Mouse (Mus musculus) left cerebral cortex, postnatal 10 days (tissue): ENCODE measurements around the gene Hist1h3a. TPM values are rescaled to one million over a fixed set of nuclear protein-coding genes. Genes with fewer than 3 reads are reported as not detected.
"Not testable (repeated sequence)": the region's sequence is repeated elsewhere in the genome, so short reads cannot be mapped to it uniquely, and the experiment has no call there.

Experiments
- DNase-seq, 2 experiments: peaks; one replicate each; pipeline ENCODE4 v3.0.0; 2021 to 2022; ENCODE audit warnings: low spot score in 2 of 2, mixed read lengths in 1 of 2; ENCODE audit errors: extremely low spot score in 1 of 2
- intact Hi-C: fragments of 180-260 bp; cut with DNase I; formaldehyde crosslinking; loops from one replicate; pipeline ENCODE4 v1.15.1; 2025
- total RNA-seq, 2 experiments: library from RNA; stranded (reverse); gene quantifications; 2 replicates each; pipeline ENCODE4 v1.2.3; 2021

The Hist1h3a gene
- total RNA-seq, 2 experiments from 2014 or later: 53.3 to 58.4 TPM

- intact Hi-C loops: no loop called here
Observed at GRCm38 (mm10) chr13:23760240-23760971, 1.8 kb downstream of the Hist1h3a start.

GRCm38 (mm10) chr13:23759916-23760239 lies 2.3 kb downstream of the Hist1h3a start:
- intact Hi-C loops: loop anchor here (10.0 kb wide), 1 partner anchor 205 kb away; the partner anchor contains the start of genes Hist1h1d and Hist1h4f
- no peak for DNase-seq

More at GRCm38 (mm10) chr13:23760240-23760971, 1.8 kb downstream of the Hist1h3a start:
- DNase-seq: no peak

- intact Hi-C loops: loop anchor here (10.0 kb wide), 1 partner anchor 205 kb away; the partner anchor contains the start of genes Hist1h1d and Hist1h4f
Observed at GRCm38 (mm10) chr13:23759251-23759771, 2.9 kb downstream of the Hist1h3a start.

GRCm38 (mm10) chr13:23757921-23758320 lies 4.3 kb downstream of the Hist1h3a start:
- no peak for DNase-seq
- intact Hi-C loops: loop anchor here (10.0 kb wide), 1 partner anchor 203 kb away; the partner anchor contains the start of genes Hist1h1d and Hist1h4f

More at GRCm38 (mm10) chr13:23759251-23759771, 2.9 kb downstream of the Hist1h3a start:
- DNase-seq: no peak

- no peak for DNase-seq
- intact Hi-C loops: loop anchor here (10.0 kb wide), 1 partner anchor 202 kb away; the partner anchor contains the start of genes Hist1h1d and Hist1h4f
Observed at GRCm38 (mm10) chr13:23757211-23757773, 4.9 kb downstream of the Hist1h3a start.

GRCm38 (mm10) chr13:23756790-23757189 lies 5.4 kb downstream of the Hist1h3a start, which contains the start of gene Hist1h4b:
Gene Hist1h4b (plus strand): TSS chr13:23757013.
- DNase-seq: peak; percentile 87 to 94
- intact Hi-C loops: loop anchor here (10.0 kb wide), 1 partner anchor 202 kb away; the partner anchor contains the start of genes Hist1h1d and Hist1h4f

GRCm38 (mm10) chr13:23755000-23755399 lies 7.2 kb downstream of the Hist1h3a start:
- no peak for DNase-seq
- intact Hi-C loops: loop anchor here (10.0 kb wide), 1 partner anchor 200 kb away; the partner anchor contains the start of genes Hist1h1d and Hist1h4f

- no peak for DNase-seq
- intact Hi-C loops: loop anchor here (10.0 kb wide), 1 partner anchor 199 kb away; the partner anchor contains the start of genes Hist1h1d and Hist1h4f
Observed at GRCm38 (mm10) chr13:23753314-23754078, 8.7 kb downstream of the Hist1h3a start.

GRCm38 (mm10) chr13:23752742-23753172 lies 9.4 kb downstream of the Hist1h3a start:
- no peak for DNase-seq
- intact Hi-C loops: loop anchor here (10.0 kb wide), 1 partner anchor 198 kb away; the partner anchor contains the start of genes Hist1h1d and Hist1h4f

- DNase-seq: peak; percentile 91 to 94
- intact Hi-C loops: loop anchor here (10.0 kb wide), 1 partner anchor 197 kb away; the partner anchor contains the start of genes Hist1h1d and Hist1h4f
Observed at GRCm38 (mm10) chr13:23752067-23752741, 10.0 kb downstream of the Hist1h3a start, which contains the start of gene Hist1h3b. Gene Hist1h3b (plus strand): TSS chr13:23752267.

GRCm38 (mm10) chr13:23751478-23751956 lies 10.7 kb downstream of the Hist1h3a start:
- no peak for DNase-seq
- intact Hi-C loops: loop anchor here (10.0 kb wide), 1 partner anchor 197 kb away; the partner anchor contains the start of genes Hist1h1d and Hist1h4f

- intact Hi-C loops: loop anchor here (10.0 kb wide), 1 partner anchor 196 kb away; the partner anchor contains the start of genes Hist1h1d and Hist1h4f
- DNase-seq: not testable (repeated sequence)
Observed at GRCm38 (mm10) chr13:23750839-23751477, 11.2 kb downstream of the Hist1h3a start, which contains the start of gene Hist1h2ab. Gene Hist1h2ab (plus strand): TSS chr13:23751126.

GRCm38 (mm10) chr13:23749563-23750121 lies 12.5 kb downstream of the Hist1h3a start:
- no peak for DNase-seq
- intact Hi-C loops: loop anchor here (10.0 kb wide), 1 partner anchor 195 kb away; the partner anchor contains the start of genes Hist1h1d and Hist1h4f

- intact Hi-C loops: no loop called here
- no peak for DNase-seq
Observed at GRCm38 (mm10) chr13:23747892-23748288, 14.3 kb downstream of the Hist1h3a start.

- intact Hi-C loops: no loop called here
- DNase-seq: no peak
Observed at GRCm38 (mm10) chr13:23747081-23747891, 14.9 kb downstream of the Hist1h3a start.
